Mouse (Mus musculus) lung, adult 2 months (tissue): Measurements from ENCODE around the gene Ltv1. TPM values are rescaled to one million over a fixed set of nuclear protein-coding genes. Genes with fewer than 3 reads are reported as not detected.

Source experiments
- DNase-seq: peaks from one replicate; pipeline ENCODE4 v3.0.0; 2022
- H3K4me1 ChIP-seq: fragments of 200-500 bp; 2 replicates; pipeline ENCODE4 v1.6.1; 2011; ENCODE audit warnings: low read length; ENCODE audit not compliant: control insufficient read depth, insufficient read depth
- H3K4me3 ChIP-seq: fragments of 200-500 bp; replicated peaks from 2 replicates; pipeline ENCODE3; 2011; ENCODE audit warnings: low read depth, mild to moderate bottlenecking, control low read depth, low read length; ENCODE audit errors: extremely low read depth
- CTCF ChIP-seq: fragments of 200-500 bp; IDR thresholded peaks from 2 replicates; pipeline ENCODE4 v1.5.1; 2011; ENCODE audit warnings: mild to moderate bottlenecking, low read length, control low read depth; ENCODE audit not compliant: insufficient read depth
- POLR2A ChIP-seq: fragments of 200-500 bp; IDR thresholded peaks from 2 replicates; pipeline ENCODE4 v1.6.1; 2011; ENCODE audit warnings: low read depth, mild to moderate bottlenecking, control low read depth, low read length, borderline replicate concordance; ENCODE audit errors: extremely low read depth
- WGBS: fragments of 180-500 bp; shearing (Covaris S2); methylation state at CpG from one replicate; pipeline ENCODE4 v1.1.7; 2018; 5-methylcytosine and 5-hydroxymethylcytosine counted together
- polyA plus RNA-seq: library from polyadenylated mRNA; depleted of rRNA; stranded (reverse); fragments of >200 nt; gene quantifications from 2 replicates; pipeline ENCODE4 v1.2.3, GENCODE M21; 2012; rRNA removed

The Ltv1 gene
- polyA plus RNA-seq, 1 experiment, result 12.2 TPM

DNA sequence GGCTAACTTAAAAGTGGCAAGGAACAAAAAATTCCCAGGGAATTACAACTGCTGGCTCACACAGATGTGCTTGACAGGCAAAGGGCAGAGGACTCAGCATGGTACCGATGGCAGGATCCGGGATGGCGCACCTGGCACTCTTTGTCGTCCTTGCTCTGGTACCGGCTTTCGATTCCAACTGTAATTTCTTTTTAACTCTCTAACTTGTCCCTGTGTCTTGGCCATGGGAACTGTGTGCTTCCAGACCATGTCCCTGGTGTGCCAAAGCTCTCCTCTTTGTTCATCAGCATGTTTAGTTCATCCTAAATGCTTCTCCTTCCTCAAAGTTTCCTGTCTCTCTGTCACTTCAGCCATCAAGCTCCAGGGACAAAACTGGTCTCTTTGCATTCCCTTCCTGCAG, 55.1 kb downstream of the Ltv1 start:
- H3K4me3 ChIP-seq, result no peak overlapping the region
- H3K4me1 ChIP-seq, result no peaks in the 10 kb centered on the region
- no peak for TF ChIP-seq CTCF
- no peak for TF ChIP-seq POLR2A
- 70% methylated on average over 6 of the region's 6 CpGs for WGBS
- no peak for DNase-seq

DNA sequence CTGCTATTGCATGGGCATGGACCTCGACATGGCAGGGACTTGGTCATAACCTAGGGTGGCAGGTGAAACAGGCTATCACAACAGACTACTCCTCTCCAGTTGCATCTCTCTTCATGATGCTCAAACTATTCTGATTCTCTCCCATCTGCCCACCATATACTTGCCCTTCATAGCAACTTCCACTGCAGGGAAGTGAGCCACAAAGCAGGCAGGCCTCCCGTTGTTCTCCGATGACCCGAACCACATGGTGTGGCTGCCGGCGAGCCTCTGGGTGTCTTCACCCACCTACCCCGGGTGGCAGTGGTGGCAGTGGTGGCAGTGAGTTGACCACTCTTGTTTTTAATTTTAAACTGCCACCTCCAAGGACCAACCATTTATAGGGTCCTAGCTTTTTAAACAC, 57.2 kb downstream of the Ltv1 start:
- 87% methylated on average over 7 of the region's 7 CpGs for WGBS
- TF ChIP-seq POLR2A (no peak), CTCF (no peak)
- H3K4me3 ChIP-seq, result no peak overlapping the region
- no peaks in the 10 kb centered on the region for H3K4me1 ChIP-seq
- DNase-seq, result no peak

DNA sequence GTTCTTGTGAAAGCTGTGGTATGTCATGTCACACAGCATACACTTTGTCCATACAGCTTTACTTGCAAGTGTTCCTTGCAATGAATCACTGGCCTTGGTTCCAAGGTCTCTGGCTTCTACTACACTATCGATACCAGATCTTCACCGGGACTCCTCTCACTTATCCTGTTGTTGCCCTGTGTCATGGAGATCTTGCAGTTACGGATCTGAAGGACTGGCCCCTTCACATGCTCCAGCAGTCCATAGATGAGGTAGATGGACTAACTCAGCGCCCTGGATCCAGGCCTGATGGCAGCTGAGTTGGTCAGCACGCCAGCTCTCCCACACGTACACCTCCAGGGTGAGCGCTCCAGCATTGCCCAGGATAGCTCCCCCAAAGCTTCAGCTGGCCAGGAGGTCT, 57.7 kb downstream of the Ltv1 start:
- 96% methylated on average over 7 of the region's 7 CpGs for WGBS
- no peak for DNase-seq
- TF ChIP-seq CTCF (no peak), POLR2A (no peak)

DNA sequence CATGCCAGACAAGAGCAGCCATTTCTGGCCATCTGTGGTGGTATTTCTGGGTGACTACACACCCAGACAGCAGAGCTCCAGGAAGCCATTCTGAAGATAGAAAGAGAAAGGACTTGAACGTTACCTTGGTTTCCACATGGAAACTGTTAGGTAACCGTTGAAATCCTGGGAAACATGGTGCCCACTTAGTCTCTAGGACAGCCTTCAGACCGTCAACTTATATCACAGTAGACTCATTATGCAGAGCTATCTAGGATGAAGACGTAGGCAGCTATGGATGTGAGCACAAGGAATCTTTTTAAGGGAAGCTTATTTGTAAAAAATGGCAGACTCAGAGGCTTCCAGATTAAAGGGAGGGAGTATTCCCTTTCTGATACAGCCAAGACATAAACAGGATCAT, 59.1 kb downstream of the Ltv1 start:
- Histone ChIP-seq H3K4me1 (no peaks in the 10 kb centered on the region), H3K4me3 (no peak overlapping the region)
- DNase-seq, result no peak
- WGBS, result 92% methylated on average over 4 of the region's 4 CpGs
- TF ChIP-seq POLR2A (no peak), CTCF (no peak)

More for the DNA sequence above, 57.7 kb downstream of the Ltv1 start:
- Histone ChIP-seq H3K4me1 (no peaks in the 10 kb centered on the region), H3K4me3 (no peak overlapping the region)

Other genes with a start within 250 kb of the Ltv1 start
- 16.0 and 17.1 TPM in 2 replicates for gene Stx11, start 228.9 kb downstream of the Ltv1 start, polyA plus RNA-seq
- 29.1 and 41.2 TPM in 2 replicates for gene Sf3b5, start 187.8 kb downstream of the Ltv1 start, polyA plus RNA-seq
- gene Plagl1, start 132.7 kb downstream of the Ltv1 start, polyA plus RNA-seq, result 28.8 and 35.3 TPM in 2 replicates
- not detected in 2 replicates for gene Zc2hc1b, start 15.1 kb downstream of the Ltv1 start, polyA plus RNA-seq